Mouse (Mus musculus) spleen, postnatal 14 days (tissue): ENCODE measurements around the gene Vps45.
A peak's percentile ranks its signal among the peaks of the same experiment; 100 is the strongest.
"Not testable (repeated sequence)": the region's sequence is repeated elsewhere in the genome, so short reads cannot be mapped to it uniquely, and the experiment has no call there.

Experiments
- DNase-seq, 2 experiments: peaks; one replicate each; pipeline ENCODE4 v3.0.0; 2021 to 2022; ENCODE audit warnings: low spot score in 2 of 2

The Vps45 gene

DNA sequence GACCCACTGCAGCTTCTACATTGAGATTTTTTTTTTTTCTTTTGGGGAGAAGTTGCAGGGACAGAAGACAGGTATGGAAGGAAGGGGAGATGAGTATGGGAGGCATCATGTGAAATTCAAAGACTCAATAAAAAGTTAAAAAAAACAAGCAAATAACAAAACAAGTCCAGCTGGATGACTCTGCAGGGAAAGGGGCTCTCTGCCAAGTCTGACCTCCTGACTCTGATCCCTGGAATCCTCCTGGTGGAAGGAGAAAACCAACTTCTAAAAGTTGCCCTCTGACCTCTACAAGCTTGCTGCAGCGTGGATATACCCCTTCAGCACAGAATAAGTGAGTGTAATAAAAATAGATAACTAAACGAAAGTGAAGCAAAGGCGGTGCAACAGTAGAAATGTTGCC lies 20.4 kb upstream of the Vps45 start:
- DNase-seq, result no peak

DNA sequence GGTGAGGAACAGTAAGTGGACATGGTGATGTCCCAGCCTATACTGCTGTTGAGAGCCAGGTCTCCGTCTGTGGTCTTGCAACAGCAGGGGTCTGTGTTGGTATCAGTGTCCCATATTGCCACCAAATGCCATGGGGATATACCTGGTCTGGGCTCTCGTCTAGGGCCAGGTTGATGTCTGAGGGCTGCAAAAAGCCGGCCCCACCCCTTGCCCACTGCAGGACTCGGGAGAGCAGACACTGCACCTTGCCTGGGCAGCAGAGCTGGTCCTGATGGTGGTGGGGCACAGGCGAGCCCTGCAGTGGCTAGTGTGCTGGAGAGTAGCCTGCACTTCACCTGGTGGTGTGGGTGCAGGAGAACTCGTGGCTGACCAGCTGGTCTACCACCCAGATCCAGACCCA lies 19.8 kb upstream of the Vps45 start:
- no peak for DNase-seq

- DNase-seq, result no peak
Observed at GRCm38 (mm10) chr3:96072921-96073486, 14.7 kb upstream of the Vps45 start.

- no peak for DNase-seq
Observed at GRCm38 (mm10) chr3:96070241-96070640, 12.0 kb upstream of the Vps45 start.

DNA sequence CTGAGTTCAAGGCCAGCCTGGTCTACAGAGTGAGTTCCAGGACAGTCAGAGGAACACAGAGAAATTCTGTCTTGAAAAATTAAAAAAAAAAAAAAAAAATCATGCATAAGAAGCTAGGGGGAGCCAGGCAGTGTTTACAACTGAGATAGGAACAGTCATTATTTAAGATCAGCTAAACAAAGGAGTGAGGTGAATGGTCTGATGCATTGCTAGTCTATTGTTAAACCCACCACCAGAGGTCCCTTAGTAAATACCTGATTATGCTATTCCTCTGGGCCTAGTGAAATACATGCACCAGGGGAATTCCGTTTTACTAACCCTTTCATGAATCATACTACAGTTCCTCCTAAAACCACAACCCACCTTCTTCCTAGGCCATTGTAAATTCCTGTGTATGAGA lies 11.3 kb upstream of the Vps45 start:
- no peak for DNase-seq

DNA sequence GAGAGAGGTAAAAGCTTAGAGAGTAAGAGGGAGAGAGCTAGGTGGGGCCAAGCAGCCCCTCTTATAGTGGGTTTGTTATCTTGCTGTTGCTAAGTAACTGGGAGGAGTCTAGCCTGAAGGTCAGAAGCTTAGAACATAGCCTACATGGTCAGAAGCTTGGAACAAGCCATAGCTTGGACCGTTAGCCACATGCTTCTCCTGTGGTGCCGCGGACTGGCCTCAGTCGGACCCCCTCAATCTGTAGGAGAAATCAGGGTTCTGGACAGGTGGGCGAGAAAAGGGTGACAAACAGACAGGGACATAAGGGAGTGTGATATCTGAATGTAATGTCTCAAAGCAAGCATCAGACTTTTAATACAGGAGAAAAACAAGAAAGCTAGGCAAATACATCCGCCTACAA lies 10.8 kb upstream of the Vps45 start:
- DNase-seq, result no peak

- no peak for DNase-seq
Observed at GRCm38 (mm10) chr3:96066741-96067140, 8.5 kb upstream of the Vps45 start.

GRCm38 (mm10) chr3:96065754-96066375 lies 7.6 kb upstream of the Vps45 start:
- DNase-seq, result no peak

DNA sequence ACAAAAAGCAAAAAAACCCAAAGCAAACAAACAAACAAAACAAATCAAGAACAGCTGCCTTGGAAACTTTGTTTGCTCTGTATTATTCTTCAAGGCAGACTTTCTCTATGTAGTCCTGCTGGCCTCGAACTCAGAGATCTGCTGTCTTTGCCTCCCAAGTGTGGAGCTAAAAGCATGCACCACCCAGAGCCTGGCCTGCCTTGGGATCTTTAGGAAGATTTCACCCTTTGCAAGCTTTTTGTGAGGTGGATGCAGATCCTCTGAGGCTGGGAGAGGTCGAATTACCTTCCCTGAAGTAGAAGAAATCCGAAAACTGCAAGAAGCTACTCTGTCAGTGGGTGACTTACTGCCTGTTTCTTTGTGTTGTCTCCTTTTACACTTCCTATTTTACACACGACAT lies 6.9 kb upstream of the Vps45 start:
- DNase-seq, result no peak

DNA sequence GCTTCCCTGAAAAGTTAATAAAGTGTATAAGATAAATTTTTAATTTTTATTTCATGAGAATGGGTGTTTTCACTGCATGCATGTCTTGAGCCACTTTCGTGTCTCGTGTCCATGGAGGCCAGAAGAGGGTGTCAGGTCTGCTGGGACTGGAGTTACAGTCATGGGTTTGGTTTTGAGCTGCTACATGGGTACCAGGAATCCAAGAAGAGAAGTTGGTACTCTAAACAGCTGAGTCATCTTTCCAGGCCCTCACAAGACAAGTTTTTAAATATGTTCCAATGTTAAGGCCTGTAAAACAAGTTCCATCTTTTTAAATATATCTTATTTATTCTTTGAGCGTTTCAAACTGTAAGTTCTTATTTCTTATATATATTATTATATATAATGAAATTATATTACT lies 6.0 kb upstream of the Vps45 start:
- no peak for DNase-seq

GRCm38 (mm10) chr3:96063299-96063698 lies 5.0 kb upstream of the Vps45 start:
- DNase-seq, result no peak

- DNase-seq, result no peak
Observed at GRCm38 (mm10) chr3:96060146-96060545, 1.9 kb upstream of the Vps45 start.

GRCm38 (mm10) chr3:96057747-96058204 lies 490 bp downstream of the Vps45 start:
- DNase-seq, result peak; percentile 66 to 79

DNA sequence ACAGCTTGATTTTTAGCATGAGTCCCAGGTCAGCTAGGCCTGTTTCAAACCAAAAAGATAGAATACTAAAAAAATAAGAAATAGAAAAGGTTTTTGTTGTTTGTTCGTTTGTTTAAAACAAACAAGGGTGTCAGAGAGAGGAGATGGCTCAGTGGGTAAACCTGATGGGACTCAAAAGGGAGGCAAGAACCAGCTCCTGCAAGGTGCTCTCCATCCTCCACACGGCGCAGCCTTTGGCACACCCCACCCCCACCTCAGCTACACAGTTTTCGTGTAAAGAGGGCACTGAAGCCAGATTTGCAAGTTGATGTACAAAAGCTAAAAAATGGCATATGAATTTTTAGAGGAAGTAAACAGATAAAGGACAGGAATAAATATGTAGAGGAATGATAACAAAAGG lies 2.2 kb downstream of the Vps45 start:
- DNase-seq, result no peak

DNA sequence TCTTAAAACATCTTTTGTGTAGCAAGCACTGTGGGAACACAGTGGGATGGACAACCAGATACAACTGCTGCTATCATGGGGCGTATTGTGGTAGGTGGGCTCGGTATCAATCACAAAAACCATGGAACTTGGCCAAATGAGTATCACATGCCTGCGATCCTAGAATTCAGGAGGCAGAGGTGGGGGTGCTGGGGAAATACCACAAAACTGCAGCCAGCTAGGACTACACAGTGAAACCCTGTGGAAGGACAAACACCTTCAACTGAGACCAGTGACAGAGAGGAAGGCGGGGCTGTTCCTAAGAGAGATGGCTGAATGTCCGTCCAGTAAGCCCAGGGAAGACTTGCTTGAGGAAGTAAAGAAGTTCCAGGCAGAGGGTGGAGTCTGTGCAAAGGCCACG lies 3.0 kb downstream of the Vps45 start:
- no peak for DNase-seq

GRCm38 (mm10) chr3:96051839-96052238 lies 6.4 kb downstream of the Vps45 start:
- DNase-seq, result no peak

DNA sequence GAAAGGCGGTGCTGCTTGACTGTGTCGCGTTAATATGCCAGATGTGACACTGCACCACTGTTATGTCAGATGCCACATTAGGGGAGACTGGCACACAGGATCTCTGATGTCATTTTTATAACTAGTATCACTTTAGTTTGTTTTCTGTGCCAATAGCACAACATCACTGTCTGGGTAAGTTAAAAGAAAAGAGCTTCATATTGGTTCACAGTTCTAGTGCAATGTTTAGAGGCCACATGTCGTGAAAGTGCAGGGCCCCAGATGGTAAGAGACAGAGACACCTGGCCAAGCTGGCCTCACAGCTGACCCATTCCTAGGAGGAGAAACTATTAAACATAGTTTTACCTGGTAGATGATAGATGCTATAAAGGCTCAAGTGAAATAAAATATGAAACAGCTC lies 7.1 kb downstream of the Vps45 start:
- DNase-seq, result no peak

DNA sequence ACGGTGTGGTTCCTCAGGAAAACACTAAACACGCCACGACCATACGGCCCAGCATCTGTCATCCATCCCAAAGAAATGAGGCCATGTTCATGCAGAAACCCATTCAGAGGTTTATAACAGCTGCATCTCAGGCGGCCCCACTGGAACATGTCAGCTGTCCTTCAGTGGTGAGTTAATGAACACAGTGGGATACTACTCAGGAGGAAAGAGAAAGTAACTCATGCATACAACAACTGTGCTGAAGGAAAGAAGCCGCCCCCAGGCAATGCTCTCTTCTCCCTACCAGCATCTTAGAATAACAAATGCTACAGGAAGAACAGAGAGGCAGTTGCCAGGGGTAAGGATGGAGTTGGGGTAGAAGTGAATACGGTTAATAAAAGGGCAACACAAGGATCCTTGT lies 7.5 kb downstream of the Vps45 start:
- no peak for DNase-seq

- DNase-seq, result not testable (repeated sequence)
Observed at GRCm38 (mm10) chr3:96044559-96044958, 13.7 kb downstream of the Vps45 start.

DNA sequence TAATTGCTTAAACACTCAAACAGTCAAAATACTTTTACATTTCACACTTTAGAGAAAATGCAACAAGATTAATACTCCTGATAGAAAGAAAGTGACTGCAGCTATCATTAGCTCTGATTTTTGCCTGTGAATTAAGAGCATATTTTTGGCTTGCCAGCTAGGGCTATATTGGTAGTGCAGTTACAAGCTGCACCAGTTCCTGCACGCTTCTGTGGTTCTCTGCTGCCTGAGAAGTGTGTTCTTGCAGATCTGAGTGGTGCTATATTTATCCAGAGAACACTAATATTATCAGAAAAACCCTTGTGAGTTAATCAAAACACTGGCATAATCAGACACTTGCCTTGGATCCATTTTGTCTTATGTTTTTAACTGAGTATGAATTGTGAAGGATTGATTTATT lies 15.2 kb downstream of the Vps45 start:
- DNase-seq, result no peak

DNA sequence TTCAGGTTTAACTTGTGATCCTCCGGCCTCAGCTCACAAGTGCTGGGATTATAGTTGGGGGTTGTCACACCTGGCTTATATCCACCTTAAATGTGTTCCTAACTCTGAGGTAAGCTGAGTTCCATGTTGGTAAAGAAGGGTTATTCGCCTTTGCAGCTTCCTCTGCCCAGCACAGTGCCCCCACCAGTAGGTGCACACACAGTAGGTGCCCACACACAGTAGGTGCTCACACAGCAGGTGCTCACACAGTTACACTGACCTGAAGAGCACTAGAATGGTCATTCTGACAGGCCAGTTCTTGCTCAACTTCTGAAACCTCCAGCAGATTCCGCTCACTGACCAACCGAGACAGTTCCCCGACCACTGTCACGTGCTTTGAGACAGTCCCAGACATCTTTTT lies 17.2 kb downstream of the Vps45 start:
- DNase-seq, result no peak

DNA sequence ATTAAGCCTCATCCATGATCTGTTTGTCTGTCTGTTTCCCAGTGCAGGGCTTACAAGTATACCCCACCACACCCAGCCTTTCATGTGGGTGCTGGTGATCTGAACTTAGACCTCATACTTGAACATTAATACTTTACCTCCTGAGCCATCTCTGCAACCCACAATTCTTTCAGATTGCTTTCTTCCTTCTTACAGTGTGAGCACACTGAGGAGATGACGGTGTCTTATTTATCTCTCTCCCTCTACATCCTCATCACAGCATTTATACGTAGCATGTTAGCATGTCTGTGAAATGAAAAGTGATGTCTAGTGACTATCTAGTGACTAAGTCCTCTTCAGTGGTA lies 17.6 kb downstream of the Vps45 start:
- no peak for DNase-seq

DNA sequence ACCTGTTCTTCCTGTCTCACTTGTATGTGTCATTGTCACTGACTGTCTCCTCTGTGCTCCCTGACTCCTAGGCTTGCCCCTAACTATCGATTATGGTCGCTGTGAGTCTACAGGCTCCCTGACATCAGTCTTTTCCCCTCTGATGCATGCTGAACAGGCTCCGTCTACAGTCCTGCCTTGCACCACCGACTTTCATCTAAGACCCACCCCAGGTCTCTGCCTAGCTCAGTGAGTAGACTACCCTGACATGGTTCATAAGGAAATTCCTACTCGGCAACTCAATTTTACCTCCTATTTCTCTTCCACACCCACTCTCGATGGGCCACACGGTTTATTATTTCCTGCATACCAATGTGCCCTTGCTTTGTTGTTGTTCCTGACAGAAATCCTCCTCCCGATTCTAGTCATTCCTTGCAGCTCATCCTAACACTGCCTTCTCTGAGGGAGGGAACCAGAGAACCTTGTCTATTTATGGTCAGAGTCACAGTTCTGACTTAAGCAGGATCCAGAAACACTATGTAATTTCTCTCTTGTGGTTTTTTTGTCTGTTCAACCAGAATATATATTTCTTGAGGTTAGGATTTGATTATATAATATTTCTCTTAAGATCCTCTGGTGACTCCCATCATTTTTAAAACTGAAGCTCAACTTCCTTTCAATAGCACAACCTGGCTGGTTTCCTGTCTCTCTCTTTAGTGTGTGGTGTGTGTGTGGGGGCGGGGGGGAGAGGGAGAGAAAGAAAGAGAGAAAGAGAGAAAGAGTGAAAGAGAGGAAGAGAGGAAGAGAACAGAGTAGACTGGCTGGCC lies 18.2 kb downstream of the Vps45 start:
- no peak for DNase-seq
